Mouse (Mus musculus) frontal cortex, adult (tissue): ENCODE results near the gene Gatad2a.
"Not testable (repeated sequence)": the region's sequence is repeated elsewhere in the genome, so short reads cannot be mapped to it uniquely, and the experiment has no call there.

Experiments
- ATAC-seq: cut with Nextera tagmentation; 2 replicates; pipeline ENCODE4 v1.9.2; 2017; ENCODE audit warnings: mild to moderate bottlenecking, moderate library complexity, mixed read lengths; ENCODE audit not compliant: low TSS enrichment

Gene Gatad2a

GRCm38 (mm10) chr8:69995422-69995775, 785 bp downstream of the Gatad2a start:
- ATAC-seq: no peak

- not testable (repeated sequence) for ATAC-seq
These were observed 7.2 kb downstream of the Gatad2a start for GRCm38 (mm10) chr8:69988936-69989335.

GRCm38 (mm10) chr8:69987744-69988143, 8.4 kb downstream of the Gatad2a start:
- no peak for ATAC-seq

- no peak for ATAC-seq
These were observed 11.2 kb downstream of the Gatad2a start for GRCm38 (mm10) chr8:69984876-69985553.

- no peak for ATAC-seq
These were observed 17.7 kb downstream of the Gatad2a start for GRCm38 (mm10) chr8:69978456-69978855.

- ATAC-seq: no peak
These were observed 21.4 kb downstream of the Gatad2a start for GRCm38 (mm10) chr8:69974806-69975205.

- ATAC-seq: peak; percentile 85
These were observed 22.0 kb downstream of the Gatad2a start for GRCm38 (mm10) chr8:69974194-69974614.

- no peak; the same call in 1 of the 2 replicates for ATAC-seq
These were observed 22.6 kb downstream of the Gatad2a start for GRCm38 (mm10) chr8:69973442-69974161.

DNA sequence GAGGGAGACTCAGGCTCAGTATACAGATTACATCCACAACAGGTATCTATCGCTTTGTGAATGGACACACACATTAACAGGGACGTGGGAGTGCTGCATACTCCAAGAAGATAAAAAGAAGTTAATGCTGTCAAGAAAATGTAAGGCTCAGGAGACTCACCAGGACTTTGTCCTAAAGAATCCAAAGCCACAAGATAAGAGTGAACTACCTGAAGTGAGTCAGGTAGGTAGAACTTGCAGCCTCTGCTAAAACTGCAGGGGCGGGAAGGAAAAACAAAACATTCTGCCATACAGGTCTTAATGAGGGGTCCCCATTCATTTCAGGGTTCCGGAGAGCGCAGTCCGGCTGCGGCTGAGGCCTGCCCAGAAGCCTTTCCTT, 23.1 kb downstream of the Gatad2a start:
- ATAC-seq: no peak

DNA sequence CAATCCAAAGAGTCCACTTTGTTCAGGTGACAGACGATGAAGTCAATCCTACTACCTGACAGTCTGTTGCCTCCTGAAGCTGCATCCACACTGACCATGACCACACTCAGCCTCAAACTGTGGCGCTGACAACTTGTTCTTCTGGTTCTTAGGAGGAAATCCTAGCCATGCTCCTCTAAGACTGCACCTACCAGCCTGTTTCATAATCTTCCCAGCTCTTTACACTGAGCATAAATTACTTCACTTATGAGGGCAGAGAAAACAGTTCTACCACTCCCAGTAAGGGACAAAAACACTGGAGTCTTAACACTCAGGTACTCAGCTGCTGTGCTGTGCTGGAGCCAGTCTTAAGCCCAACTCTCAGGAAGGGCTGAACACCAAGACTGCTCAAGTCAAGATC, 25.3 kb downstream of the Gatad2a start:
- ATAC-seq: peak; percentile 39; the same call in 1 of the 2 replicates

GRCm38 (mm10) chr8:69967291-69967933, 28.8 kb downstream of the Gatad2a start:
- ATAC-seq: no peak

DNA sequence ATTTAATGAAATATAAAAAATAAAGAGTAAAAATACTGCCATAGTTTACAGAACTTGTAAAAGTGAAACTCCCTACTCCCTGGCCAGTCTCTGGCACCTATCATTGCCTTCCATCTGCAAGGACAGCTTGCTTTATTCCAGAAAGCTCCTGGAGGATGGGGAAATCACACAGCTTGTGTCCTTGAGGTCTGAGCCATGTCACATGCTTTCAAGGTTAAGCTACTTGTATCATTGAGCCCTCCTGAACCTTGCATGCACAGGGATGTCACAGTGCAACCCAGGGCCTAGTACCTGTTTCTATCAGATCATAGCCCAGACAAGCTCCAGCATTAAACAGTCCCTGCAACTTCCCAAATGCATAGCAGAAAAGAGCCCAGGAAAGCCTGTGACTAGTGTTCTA, 36.9 kb downstream of the Gatad2a start:
- no peak for ATAC-seq

DNA sequence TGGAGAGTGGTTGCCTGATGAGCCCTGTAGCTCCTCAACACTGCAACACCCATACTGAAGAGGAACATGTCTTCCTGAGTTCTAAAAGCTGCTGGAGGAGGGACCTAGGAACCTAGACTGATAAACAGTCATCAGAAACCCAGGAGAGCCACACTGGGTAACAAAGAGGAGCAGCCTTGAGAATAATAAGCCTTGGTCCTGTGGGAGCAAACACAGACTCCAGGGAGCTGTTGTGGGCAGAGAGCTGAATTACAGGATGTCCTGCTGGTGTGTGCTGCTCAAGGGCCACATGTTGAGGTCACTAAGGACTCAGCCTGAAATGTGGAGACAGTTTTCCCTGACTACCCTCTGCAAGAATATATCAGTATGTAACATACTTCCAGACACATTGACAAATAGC, 38.3 kb downstream of the Gatad2a start:
- no peak for ATAC-seq

- no peak for ATAC-seq
These were observed 38.8 kb downstream of the Gatad2a start for GRCm38 (mm10) chr8:69957419-69957818.

- ATAC-seq: no peak
These were observed 39.5 kb downstream of the Gatad2a start for GRCm38 (mm10) chr8:69956651-69957050.

GRCm38 (mm10) chr8:69954642-69955041, 41.5 kb downstream of the Gatad2a start:
- ATAC-seq: no peak

DNA sequence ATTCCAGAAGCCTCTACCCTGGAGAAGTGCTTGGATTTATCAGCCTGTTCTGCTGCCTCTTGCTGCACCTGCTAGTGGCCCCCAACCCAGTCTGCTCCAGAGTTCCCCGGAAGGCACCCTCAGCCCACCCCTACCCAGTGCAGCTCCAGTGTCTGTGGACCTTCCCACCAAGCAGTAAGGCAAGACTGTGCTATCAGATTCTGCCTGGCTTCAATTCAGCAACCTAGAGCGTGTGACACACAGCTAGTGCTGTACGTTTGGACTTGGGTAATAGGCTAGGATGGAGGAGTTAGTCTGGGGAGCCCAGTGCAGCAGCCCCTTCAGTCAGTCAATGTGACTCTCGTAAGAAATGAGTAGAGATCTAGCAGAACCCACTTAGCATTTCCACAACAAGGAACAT, 42.0 kb downstream of the Gatad2a start:
- ATAC-seq: no peak

GRCm38 (mm10) chr8:69950300-69950699, 45.9 kb downstream of the Gatad2a start:
- ATAC-seq: no peak

DNA sequence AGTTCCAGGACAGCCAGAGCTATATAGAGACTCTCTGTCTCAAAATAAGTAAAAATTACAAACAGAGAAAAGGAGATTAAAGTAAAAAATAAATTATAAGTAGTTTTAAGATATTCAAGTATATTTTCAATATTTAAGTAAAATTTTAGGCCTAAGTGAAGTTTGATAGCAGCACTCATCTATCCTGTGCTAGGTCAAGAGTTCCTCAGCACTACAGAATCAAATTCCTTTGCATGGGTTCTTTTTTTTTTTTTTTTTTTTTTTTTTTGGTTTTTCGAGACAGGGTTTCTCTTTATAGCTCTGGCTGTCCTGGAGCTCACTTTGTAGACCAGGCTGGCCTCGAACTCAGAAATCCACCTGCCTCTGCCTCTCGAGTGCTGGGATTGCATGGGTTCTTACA, 53.7 kb downstream of the Gatad2a start:
- not testable (repeated sequence) for ATAC-seq

GRCm38 (mm10) chr8:69940386-69940785, 55.8 kb downstream of the Gatad2a start:
- no peak for ATAC-seq

- ATAC-seq: no peak
These were observed 56.6 kb downstream of the Gatad2a start for GRCm38 (mm10) chr8:69939633-69940032.

DNA sequence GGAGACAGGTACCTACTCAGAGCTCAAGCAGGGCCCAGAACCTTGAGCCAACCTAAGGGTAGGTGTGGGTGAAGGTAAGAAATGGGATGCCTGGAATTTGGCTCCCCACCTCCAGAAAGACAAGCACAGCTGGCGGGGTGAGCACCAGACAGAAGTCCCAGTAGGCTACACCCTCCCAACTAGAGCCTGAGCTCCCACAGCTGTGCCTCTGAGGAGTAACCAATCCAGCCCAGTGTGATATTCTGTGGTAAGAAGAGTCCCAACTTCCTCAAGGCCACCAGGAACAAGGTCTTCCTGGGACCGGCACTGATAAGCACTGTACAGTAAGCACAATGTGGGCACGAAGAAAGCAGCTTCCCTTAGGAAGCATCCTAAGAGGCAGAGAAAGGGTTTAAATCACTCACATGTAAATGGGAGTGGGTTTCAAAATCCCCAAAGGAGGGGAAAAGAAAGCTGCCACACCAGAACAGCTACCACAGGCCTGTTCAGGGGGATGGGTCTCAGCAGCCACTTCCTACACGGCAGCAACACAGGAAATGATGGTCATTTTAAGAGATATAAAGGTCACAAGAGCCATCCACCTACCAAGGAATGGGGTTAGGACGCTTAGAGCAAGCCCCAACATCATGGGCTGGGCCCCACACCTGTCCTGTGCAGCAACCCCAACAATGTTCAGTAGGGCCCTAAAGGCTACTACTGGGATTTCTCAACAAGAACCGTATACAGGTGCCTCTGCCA, 57.8 kb downstream of the Gatad2a start:
- no peak for ATAC-seq
